Mouse (Mus musculus) hindbrain, embryonic 15.5 days (tissue): ENCODE data around the gene Gm4792. TPM values are rescaled to one million over a fixed set of nuclear protein-coding genes. Genes with fewer than 3 reads are reported as not detected.

Source experiments
- ATAC-seq: fragments of 200-750 bp; cut with Nextera tagmentation; 2 replicates; pipeline ENCODE4 v1.8.0; 2017; ENCODE audit warnings: low read depth, moderate number of reproducible peaks, moderate TSS enrichment; ENCODE audit not compliant: low FRiP score
- H3K27ac ChIP-seq: fragments of 300-500 bp; sonication (generic); replicated peaks from 2 replicates; pipeline ENCODE4 v1.5.1; 2015; ENCODE audit warnings: mild to moderate bottlenecking, inconsistent platforms
- H3K27me3 ChIP-seq: fragments of 300-500 bp; sonication (generic); 2 replicates; pipeline ENCODE4 v1.6.1; 2015; ENCODE audit warnings: control low read depth, inconsistent platforms
- H3K36me3 ChIP-seq: fragments of 300-500 bp; sonication (generic); 2 replicates; pipeline ENCODE4 v1.6.1; 2015; ENCODE audit warnings: control low read depth, inconsistent platforms
- H3K4me1 ChIP-seq: fragments of 300-500 bp; sonication (generic); replicated peaks from 2 replicates; pipeline ENCODE4 v1.6.1; 2015; ENCODE audit warnings: control low read depth, inconsistent platforms
- H3K4me2 ChIP-seq: fragments of 300-500 bp; sonication (generic); 2 replicates; pipeline ENCODE4 v1.6.1; 2015; ENCODE audit warnings: moderate library complexity, mild to moderate bottlenecking, inconsistent platforms
- H3K4me3 ChIP-seq: fragments of 300-500 bp; sonication (generic); 2 replicates; pipeline ENCODE4 v1.5.1; 2015; ENCODE audit warnings: mild to moderate bottlenecking, inconsistent platforms
- H3K9ac ChIP-seq: fragments of 300-500 bp; sonication (generic); 2 replicates; pipeline ENCODE4 v1.6.1; 2015; ENCODE audit warnings: inconsistent platforms
- H3K9me3 ChIP-seq: fragments of 300-500 bp; sonication (generic); 2 replicates; pipeline ENCODE4 v1.6.1; 2016; ENCODE audit warnings: control low read depth, inconsistent platforms
- WGBS: fragments of 180-500 bp; shearing (Covaris S2); methylation state at CpG from one replicate; pipeline ENCODE4 v1.1.7; 2015; 5-methylcytosine and 5-hydroxymethylcytosine counted together
- polyA plus RNA-seq: library from polyadenylated mRNA; unstranded; fragments of >200 nt; fragmentation: Nextera tagmentation; extraction: Ambion mirVana; gene quantifications from 2 replicates; pipeline ENCODE4 v1.2.1, GENCODE M21; 2015

Gene Gm4792
- polyA plus RNA-seq, 1 experiment from 2014 or later, result 0.74 TPM

DNA sequence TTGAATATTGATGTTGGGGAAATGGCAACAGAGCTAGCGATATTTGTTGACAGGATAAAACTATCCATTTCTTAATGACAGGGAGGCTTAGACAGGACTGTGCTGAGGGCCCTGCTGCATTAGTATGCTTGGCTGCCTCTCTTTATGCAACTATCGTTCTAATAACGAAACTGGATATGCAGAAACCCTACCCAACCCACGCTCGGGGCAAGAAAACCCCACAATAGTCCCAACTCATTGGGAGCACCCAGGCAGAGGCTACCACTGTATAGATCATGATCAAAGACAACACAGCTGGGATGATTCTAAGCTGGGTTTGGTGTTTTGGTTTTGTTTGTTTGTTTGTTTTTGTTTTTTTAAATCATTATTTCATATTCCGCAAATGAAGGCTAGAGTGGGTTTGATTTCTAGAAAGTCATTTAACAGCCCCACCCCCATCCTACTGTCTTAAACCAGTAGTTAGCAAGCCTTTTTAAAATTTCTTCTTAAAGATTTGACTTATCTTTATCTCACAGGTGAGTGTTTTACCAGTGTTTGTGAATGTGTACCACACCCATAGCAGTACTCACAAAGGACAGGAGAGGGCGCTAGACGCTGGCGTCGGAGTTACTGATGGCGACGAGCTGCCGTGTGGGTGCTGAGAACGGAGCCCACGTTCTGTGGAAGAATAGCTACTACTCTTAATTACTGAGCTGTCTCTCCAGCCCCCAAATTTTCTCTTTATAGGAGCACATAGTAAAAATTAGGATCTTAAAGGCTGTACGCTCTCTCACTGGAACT lies 34.0 kb upstream of the Gm4792 start:
- WGBS, result 77% methylated on average over 16 of the region's 16 CpGs
- Histone ChIP-seq H3K4me3 (no peak overlapping the region), H3K9me3 (no peaks in the 10 kb centered on the region), H3K36me3 (no peaks in the 10 kb centered on the region), H3K9ac (no peak overlapping the region), H3K27ac (no peak overlapping the region), H3K27me3 (no peaks in the 10 kb centered on the region), H3K4me2 (no peak overlapping the region), H3K4me1 (peaks cover 6% of the 10 kb centered on the region; the same call in 1 of the 2 replicates)
- no peak for ATAC-seq

- no peaks in the 10 kb centered on the region for H3K27me3 ChIP-seq
- H3K4me2 ChIP-seq, result no peak overlapping the region
- peak; percentile 82; the same call in 1 of the 2 replicates for ATAC-seq
- H3K4me3 ChIP-seq, result no peak overlapping the region
- no peaks in the 10 kb centered on the region for H3K9me3 ChIP-seq
- H3K27ac ChIP-seq, result no peak overlapping the region
- H3K4me1 ChIP-seq, result peaks cover 6% of the 10 kb centered on the region; the same call in 1 of the 2 replicates
- no peak overlapping the region for H3K9ac ChIP-seq
- no peaks in the 10 kb centered on the region for H3K36me3 ChIP-seq
- 29% methylated on average over 5 of the region's 5 CpGs for WGBS
Measured at GRCm38 (mm10) chr10:94329962-94330361, 31.5 kb upstream of the Gm4792 start.

GRCm38 (mm10) chr10:94318574-94318973 lies 20.1 kb upstream of the Gm4792 start:
- Histone ChIP-seq H3K27me3 (no peaks in the 10 kb centered on the region), H3K4me3 (no peak overlapping the region), H3K9me3 (no peaks in the 10 kb centered on the region), H3K36me3 (no peaks in the 10 kb centered on the region), H3K9ac (no peak overlapping the region), H3K4me1 (peaks cover 5% of the 10 kb centered on the region; the same call in 1 of the 2 replicates), H3K4me2 (no peak overlapping the region), H3K27ac (0 out of 2 replicates have a peak overlapping the region, but pooled peaks have one; percentile 7)
- ATAC-seq, result no peak
- WGBS, result 21% methylated on average over 4 of the region's 4 CpGs

DNA sequence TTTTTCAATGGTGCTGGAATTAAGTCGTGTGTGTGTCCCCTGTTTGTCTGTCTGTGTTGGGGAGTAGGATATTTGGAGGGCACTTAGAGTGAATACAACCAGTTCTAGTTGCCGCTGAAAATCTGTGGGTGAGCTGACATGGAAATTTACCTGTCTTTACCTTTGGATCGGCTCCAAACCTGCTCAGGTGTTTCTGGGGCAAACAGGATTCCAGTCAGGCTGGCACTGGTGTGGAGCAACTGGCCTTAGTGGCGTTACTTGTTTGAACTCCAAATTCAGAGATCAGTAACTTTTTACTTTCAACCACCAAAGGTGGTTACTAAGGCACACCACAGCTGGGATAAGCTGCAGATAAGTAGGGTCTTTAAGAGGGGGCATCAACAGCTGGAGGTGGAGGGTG lies 14.6 kb upstream of the Gm4792 start:
- Histone ChIP-seq H3K4me3 (no peak overlapping the region), H3K9me3 (no peaks in the 10 kb centered on the region), H3K4me1 (peaks cover 15% of the 10 kb centered on the region), H3K4me2 (peak overlapping the region; percentile 96), H3K27me3 (no peaks in the 10 kb centered on the region), H3K9ac (no peak overlapping the region), H3K27ac (no peak overlapping the region), H3K36me3 (no peaks in the 10 kb centered on the region)
- ATAC-seq, result no peak
- 87% methylated on average over 4 of the region's 4 CpGs for WGBS

- WGBS, result under 1% methylated on average over 45 of the region's 45 CpGs
- H3K4me2 ChIP-seq, result peak overlapping the region; percentile 96
- peaks cover 15% of the 10 kb centered on the region for H3K4me1 ChIP-seq
- H3K9ac ChIP-seq, result peak overlapping the region; percentile 50
- no peaks in the 10 kb centered on the region for H3K36me3 ChIP-seq
- ATAC-seq, result peak; percentile 86
- H3K9me3 ChIP-seq, result no peaks in the 10 kb centered on the region
- H3K4me3 ChIP-seq, result peak overlapping the region; percentile 51
- H3K27me3 ChIP-seq, result no peaks in the 10 kb centered on the region
- H3K27ac ChIP-seq, result 0 out of 2 replicates have a peak overlapping the region, but pooled peaks have one; percentile 18
Measured at GRCm38 (mm10) chr10:94312007-94312715, 13.7 kb upstream of the Gm4792 start.

GRCm38 (mm10) chr10:94311511-94312006 lies 13.1 kb upstream of the Gm4792 start, which contains the start of gene Tmcc3:
Tmcc3 (plus strand) TSS chr10:94311949.
- peak; percentile 71 for ATAC-seq
- Histone ChIP-seq H3K4me3 (peak within 1 kb of the TSS; percentile 51), H3K4me1 (peaks cover 15% of the 10 kb centered on the region), H3K4me2 (peak within 1 kb of the TSS; percentile 96), H3K9me3 (no peaks in the 10 kb centered on the region), H3K27me3 (no peaks in the 10 kb centered on the region), H3K27ac (0 out of 2 replicates have a peak within 1 kb of the TSS, but pooled peaks have one; percentile 18), H3K9ac (peak within 1 kb of the TSS; percentile 50), H3K36me3 (no peaks in the 10 kb centered on the region)
- 4% methylated on average over 18 of the region's 19 CpGs for WGBS

DNA sequence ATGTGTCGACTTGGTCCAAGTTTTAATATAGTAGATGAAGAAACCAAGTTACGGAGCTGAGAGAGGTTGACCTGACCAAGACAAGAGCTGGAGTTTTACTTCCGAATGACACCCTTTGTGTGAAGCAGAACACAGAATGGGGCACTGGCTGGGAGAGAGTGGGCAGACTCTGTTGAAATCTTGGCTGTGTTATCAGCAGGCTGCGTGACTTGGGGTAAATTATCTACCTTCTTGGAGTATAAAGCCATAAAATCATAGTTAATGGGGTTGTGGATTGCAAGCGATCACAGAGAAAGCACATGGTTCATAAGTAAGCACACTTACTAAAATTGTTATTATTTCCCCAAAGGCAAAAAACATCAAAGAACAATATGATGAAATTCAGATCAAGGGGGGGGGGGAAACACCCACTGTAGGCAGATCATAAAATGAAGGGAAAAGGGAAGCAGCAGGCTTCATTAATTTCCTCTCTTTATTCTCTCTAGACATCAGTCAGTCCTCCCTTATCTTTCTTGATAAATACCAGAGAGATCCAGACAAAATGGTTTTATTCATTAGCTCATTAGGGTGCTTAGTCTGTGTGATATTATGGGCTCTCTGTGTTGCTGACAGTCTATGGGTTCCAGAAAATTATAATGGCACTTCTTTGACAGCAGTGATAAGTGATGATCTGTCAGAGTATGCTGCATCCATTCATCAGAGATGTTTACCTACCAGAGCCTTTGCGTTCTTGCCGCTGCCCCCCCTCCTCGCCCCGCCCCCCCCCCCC lies 12.2 kb upstream of the Gm4792 start:
- Histone ChIP-seq H3K4me1 (peaks cover 15% of the 10 kb centered on the region), H3K27ac (no peak overlapping the region), H3K9me3 (no peaks in the 10 kb centered on the region), H3K27me3 (no peaks in the 10 kb centered on the region), H3K4me3 (no peak overlapping the region), H3K36me3 (no peaks in the 10 kb centered on the region), H3K4me2 (no peak overlapping the region), H3K9ac (no peak overlapping the region)
- no peak for ATAC-seq
- WGBS, result 69% methylated on average over 6 of the region's 9 CpGs

DNA sequence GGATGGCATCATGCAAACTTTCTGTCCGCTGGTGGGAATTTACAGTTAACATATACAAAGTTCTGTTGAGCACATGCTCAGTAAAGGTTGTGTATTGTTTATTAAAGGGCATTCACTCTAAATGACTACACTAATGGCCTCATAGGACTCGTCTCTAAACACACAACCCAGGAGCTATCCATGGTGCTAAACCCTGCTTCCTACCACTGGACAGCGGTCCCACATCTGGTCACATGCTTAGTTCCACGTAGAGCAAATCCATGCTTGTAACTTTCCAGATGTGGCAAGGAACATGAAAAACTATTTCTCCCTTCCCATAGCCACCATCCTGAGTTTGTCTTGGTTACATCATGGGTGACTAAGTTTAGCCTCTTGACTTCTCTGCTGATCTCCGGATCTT lies 7.0 kb upstream of the Gm4792 start:
- Histone ChIP-seq H3K4me2 (no peak overlapping the region), H3K4me3 (no peak overlapping the region), H3K9me3 (no peaks in the 10 kb centered on the region), H3K4me1 (no peaks in the 10 kb centered on the region), H3K9ac (no peak overlapping the region), H3K27me3 (no peaks in the 10 kb centered on the region), H3K27ac (no peak overlapping the region), H3K36me3 (no peaks in the 10 kb centered on the region)
- WGBS, result 73% methylated on average over 5 of the region's 5 CpGs
- ATAC-seq, result no peak

GRCm38 (mm10) chr10:94304064-94304657 lies 5.7 kb upstream of the Gm4792 start:
- Histone ChIP-seq H3K4me3 (no peak overlapping the region), H3K4me2 (no peak overlapping the region), H3K9ac (no peak overlapping the region), H3K27me3 (no peaks in the 10 kb centered on the region), H3K36me3 (no peaks in the 10 kb centered on the region), H3K9me3 (no peaks in the 10 kb centered on the region), H3K27ac (no peak overlapping the region), H3K4me1 (no peaks in the 10 kb centered on the region)
- no peak for ATAC-seq
- 63% methylated on average over 9 of the region's 9 CpGs for WGBS

GRCm38 (mm10) chr10:94299301-94299700 lies 798 bp upstream of the Gm4792 start:
- 98% methylated on average over 2 of the region's 2 CpGs for WGBS
- no peak for ATAC-seq

DNA sequence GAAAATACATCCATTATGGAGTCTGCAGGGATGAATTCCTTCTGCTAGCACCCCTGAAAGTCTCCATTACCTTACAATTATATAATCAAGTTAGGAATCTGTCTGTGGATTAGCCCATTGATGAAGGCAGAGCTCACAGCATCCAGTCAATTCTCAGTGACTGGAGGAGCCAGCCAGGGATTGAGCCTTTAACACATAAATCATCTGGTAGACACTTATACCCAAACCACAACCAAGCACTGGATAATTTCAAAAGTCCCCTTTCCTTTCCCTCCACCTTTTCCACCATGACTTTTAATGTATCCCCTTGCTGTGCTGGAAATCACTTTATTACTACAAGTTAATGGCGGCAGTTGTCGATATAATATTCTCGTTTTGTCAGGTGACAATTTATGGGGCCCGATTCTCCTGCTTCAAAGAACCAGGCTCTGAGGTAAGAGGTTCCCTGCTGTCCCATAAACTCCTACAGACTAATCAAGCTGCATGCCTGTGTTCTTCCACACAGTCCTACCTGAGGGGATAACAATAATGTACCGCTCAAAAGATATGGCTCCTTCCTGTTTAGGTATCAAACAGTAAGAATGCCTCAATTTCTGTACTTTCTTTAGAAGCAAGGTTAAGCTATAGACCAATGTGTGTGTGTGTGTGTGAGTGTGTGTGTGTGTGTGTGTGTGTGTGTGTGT lies 2.4 kb downstream of the Gm4792 start:
- Histone ChIP-seq H3K9me3 (no peaks in the 10 kb centered on the region), H3K9ac (no peak overlapping the region), H3K4me3 (no peak overlapping the region), H3K36me3 (no peaks in the 10 kb centered on the region), H3K4me2 (no peak overlapping the region), H3K27me3 (no peaks in the 10 kb centered on the region), H3K4me1 (peaks cover 14% of the 10 kb centered on the region), H3K27ac (peak overlapping the region; percentile 76; the same call in 1 of the 2 replicates)
- no peak for ATAC-seq
- WGBS, result 86% methylated on average over 5 of the region's 5 CpGs

More at GRCm38 (mm10) chr10:94299301-94299700, 798 bp upstream of the Gm4792 start:
- no peak overlapping the region for H3K9ac ChIP-seq
- no peak overlapping the region for H3K4me2 ChIP-seq
- no peak overlapping the region for H3K4me3 ChIP-seq
- no peak overlapping the region for H3K27ac ChIP-seq
- no peaks in the 10 kb centered on the region for H3K36me3 ChIP-seq
- no peaks in the 10 kb centered on the region for H3K27me3 ChIP-seq
- no peaks in the 10 kb centered on the region for H3K9me3 ChIP-seq
- H3K4me1 ChIP-seq, result peaks cover 14% of the 10 kb centered on the region
